Mouse (Mus musculus) layer of hippocampus, adult 6 months (tissue): ENCODE measurements around the gene Gm10439. TPM values are rescaled to one million over a fixed set of nuclear protein-coding genes. Genes with fewer than 3 reads are reported as not detected.

ENCODE experiments used
- long read RNA-seq, 2 experiments: library from polyadenylated mRNA; unstranded; transcript quantifications; one replicate each; pipeline ENCODE4 v2.0.0; 2019 to 2020
- polyA plus RNA-seq: library from polyadenylated mRNA; unstranded; fragments of <200 nt; fragmentation: Nextera tagmentation; gene quantifications from 2 replicates; pipeline ENCODE4 v1.2.3, GENCODE M21; 2021

The Gm10439 gene
- not detected in 2 replicates for polyA plus RNA-seq
- long read RNA-seq, experiment 1 = 0 reads
- long read RNA-seq, experiment 2 = 0 reads

DNA sequence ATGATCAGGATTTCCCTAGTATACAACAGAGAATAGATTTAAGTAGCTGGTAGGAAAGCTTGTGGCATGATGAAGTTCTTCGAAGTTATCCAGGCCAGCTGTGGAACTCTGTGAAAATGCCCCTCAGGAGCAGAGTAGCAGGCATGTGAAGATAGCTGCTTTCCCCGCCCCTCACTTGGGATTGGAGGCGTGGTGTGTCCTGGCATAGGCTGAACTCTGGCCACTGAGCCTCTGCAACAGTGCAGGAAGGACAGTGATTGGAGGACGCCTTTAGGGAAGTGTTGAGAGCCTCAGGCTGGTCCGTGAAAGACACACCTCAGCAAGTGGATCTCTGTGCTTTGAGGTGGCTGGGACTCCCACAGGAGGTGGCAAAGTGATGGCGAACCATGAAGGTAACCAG, at the start of gene Gm10439:
Gene Gm10439, plus strand, starts transcription at position 301 of the 400 bp plus-strand sequence.

Other genes with a start within 250 kb of the Gm10439 start
- gene Gm15085, start 147.0 kb upstream of the Gm10439 start, polyA plus RNA-seq = not detected in 2 replicates
- not detected in 2 replicates for gene Gm15097, start 189.9 kb downstream of the Gm10439 start, polyA plus RNA-seq